Mouse (Mus musculus) adrenal gland, adult 10 weeks (tissue): ENCODE results near the gene Pigc. TPM values are rescaled to one million over a fixed set of nuclear protein-coding genes. Genes with fewer than 3 reads are reported as not detected.

Experiments used
- polyA plus RNA-seq: library from polyadenylated mRNA; stranded (reverse); fragments of 350-450 nt; fragmentation: Illumina TruSeq; extraction: RNeasy Lipid Tissue Mini Kit (QIAGEN cat#74804); gene quantifications from one replicate; pipeline ENCODE4 v1.2.3, GENCODE M21; 2014; ENCODE audit warnings: low read depth, low replicate concordance

Gene Pigc
- polyA plus RNA-seq: 21.5 TPM

GRCm38 (mm10) chr1:161968589-161969407 lies at the start of gene Pigc:
TSS of gene Pigc (plus strand) at chr1:161969186.

GRCm38 (mm10) chr1:161979536-161979935 lies 10.6 kb downstream of the Pigc start, which contains the start of gene 4930558K02Rik:
TSS of gene 4930558K02Rik (minus strand) at chr1:161979636.

Other genes with a start within 250 kb of the Pigc start
- gene Fasl, start 180.7 kb upstream of the Pigc start, polyA plus RNA-seq: 0.41 TPM
- 169 TPM for gene Suco, start 92.5 kb upstream of the Pigc start, polyA plus RNA-seq
- gene 4930558K02Rik, start 10.4 kb downstream of the Pigc start, polyA plus RNA-seq: not detected